Mouse (Mus musculus) monocyte, adult 5-6 weeks (primary cell): ENCODE results near the gene 0610012G03Rik. TPM values are rescaled to one million over a fixed set of nuclear protein-coding genes. Genes with fewer than 3 reads are reported as not detected.
A peak's percentile ranks its signal among the peaks of the same experiment; 100 is the strongest.

Experiments
- ATAC-seq: fragments of 153-309, 156-312 bp; replicated peaks from 2 replicates; pipeline ENCODE4 v1.8.0; 2017; ENCODE audit warnings: mild to moderate bottlenecking; ENCODE audit not compliant: low TSS enrichment, insufficient number of reproducible peaks, severe bottlenecking, poor library complexity, low FRiP score
- total RNA-seq: library from RNA; stranded (forward); fragments of 200-1000, 200-491, 200-594 nt; gene quantifications from 3 replicates; pipeline ENCODE4 v1.2.3, GENCODE M21; 2017

0610012G03Rik gene
- total RNA-seq, 1 experiment from 2014 or later = 6.4 TPM

DNA sequence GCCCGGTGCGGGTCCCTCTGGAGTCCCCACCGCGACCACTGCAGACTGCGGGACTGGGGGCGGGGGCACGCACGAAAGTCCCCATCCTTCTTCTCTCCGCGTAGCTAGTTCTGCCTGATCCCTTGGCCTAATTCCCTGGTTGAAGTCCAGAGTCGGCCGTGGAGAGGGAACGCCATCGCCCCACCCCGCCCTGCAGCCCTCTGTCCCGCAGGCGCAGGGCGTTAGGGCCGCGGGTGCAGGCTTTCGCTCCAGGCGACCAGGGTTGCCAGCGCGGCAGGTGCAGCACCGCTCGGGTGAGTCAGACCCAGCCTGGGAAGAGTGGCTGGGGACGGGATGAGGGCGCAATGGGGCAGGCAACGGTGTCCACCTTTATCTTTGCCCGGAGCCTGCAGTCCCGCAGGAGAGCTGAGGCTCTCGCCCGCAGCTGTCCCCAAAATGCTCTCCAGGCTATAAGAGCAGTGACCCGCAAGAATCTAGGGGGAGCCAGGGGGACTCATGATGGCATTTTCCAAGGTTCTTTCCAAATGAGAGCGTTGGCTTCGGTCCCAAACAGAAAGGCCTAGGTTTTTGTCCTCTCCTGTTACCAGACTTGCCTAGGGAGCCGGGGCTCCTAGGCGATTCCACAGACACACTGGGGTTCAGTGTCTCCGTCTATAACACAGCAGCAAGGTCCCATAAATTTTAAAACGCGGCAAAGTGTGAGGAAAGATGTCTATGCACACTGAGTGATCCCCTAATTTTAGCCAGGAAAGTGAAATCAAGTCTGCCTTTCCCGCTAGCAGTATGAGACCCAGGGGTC lies 14.3 kb downstream of the 0610012G03Rik start, which contains the start of gene Pigz:
Gene Pigz, plus strand, starts transcription at position 101 of the 799 bp plus-strand sequence.
- no peak for ATAC-seq

DNA sequence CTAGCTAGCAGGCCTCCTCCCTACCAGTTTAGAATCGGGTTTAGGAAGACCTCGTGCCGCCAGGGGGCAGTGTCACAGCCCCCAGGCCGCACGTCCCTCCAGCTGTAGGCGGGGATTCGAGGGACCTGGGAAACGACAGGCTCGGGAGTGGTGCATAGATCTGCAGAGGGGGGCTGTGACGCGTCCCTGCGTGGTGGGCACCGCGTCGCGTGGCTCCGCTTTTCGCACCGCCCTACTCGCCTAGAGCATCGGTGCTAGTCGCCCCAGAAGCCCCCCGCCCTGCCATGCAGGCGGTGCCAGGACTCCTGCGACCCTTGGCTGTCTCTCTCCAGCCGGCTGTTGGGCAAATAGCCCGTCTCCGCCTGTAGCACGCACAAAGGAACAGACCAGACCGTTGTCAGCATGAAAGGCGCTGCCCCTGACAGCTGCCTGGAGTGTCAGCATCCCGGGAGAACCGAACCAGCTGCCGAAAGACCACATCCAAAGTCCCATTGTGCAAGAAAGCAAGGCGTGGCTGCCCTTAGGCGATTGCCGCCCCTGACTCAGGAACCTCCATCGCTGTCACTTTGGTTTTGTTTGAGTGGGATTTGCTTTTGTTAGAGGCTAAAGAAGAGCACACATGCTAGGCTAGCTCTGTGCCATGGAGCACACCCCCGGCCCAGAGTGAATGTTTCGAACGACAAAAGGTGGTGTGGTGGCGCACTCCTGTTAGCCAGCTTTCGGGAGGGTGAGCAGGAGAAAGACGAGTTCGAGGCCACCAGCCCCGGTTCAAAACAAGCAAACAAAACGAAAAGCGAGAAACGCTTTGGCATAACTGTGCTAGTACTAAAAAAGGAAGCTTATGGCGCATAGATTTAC lies 15.2 kb downstream of the 0610012G03Rik start:
- ATAC-seq = peak; percentile 73

DNA sequence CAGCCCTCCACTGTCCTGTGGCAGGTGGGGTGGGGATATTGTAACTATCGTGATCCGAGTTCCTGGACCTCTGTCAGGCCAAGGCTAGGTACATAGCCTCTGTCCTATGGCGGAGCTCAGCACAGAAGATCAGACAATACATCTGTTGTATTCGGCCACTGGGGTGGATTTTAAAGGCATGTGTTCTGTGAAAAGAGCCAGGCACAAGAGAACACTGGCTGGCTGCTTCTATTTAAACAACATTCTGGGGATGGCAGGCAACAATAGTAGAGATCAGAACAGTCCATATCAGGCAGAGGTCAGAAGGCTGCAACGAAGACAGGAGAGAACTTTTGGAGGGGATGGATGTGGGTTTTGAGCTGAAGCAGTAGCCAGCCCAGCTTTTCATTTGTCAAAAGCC lies 16.0 kb downstream of the 0610012G03Rik start:
- no peak for ATAC-seq

DNA sequence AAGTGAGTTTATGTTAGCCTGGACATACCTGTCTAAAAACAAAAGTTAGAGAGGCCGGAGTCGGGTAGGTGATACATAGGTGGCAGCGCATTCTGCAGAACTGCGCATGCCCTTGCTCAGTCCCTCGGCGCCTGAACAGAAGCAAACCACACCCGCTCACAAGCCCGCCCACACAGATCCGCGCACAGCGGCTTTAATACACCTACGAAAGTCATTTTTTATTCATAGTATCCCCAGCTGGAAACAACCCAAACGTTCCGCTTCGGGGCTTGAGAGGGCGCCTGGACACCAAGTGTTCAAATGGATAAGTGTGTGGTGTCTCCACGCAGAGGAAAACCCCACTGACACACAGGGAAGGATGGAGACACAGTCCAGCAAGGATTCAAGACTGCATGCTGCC lies 17.0 kb downstream of the 0610012G03Rik start:
- no peak for ATAC-seq

DNA sequence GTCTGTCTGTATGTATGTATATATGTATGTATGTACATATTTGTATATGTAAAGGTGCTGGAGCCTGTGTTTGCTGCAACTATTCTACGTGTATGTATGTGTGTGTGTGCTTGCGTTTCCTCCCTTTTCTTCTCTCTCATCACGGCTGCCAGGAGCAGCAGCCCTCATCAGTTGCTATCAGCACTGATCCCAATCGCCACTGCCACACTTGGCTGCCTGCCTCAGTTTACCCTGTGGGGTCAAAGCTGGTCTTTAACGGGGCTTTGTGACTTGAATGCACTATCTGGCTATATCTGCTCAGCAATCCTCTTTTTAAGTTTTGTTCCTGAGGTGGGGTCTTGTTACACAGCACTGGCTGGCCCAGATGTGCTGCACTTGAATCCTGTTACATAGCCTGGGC lies 20.9 kb downstream of the 0610012G03Rik start:
- ATAC-seq = no peak

DNA sequence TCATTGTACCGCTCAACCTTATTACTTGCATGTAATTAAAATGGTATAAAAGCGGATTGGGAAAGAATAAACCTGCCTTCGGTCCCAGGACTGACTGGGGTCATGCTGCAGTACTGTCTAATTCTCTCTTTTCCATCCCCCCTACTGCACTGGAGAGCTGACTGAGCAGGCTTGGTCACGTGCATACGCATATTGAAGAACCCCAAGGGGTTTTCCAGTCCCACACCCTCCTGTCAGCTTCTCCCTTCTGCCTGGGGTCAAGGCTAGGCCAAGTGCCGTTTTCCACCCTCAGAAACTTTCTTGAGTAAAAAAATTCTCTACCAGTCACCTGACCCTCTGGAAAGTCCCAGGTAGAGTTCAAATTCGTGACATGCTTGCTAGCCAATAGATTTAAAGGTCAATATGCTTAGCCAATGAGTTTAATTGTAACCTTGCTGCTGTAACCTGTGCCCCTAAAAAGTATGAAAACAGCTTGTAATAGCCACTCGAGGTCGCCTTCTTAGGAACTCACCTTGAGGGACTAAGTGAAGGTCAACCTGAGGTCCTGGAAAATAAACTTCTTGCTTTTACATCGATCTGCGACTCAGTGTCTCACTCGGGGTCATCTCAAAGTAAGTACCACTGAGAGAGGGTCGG lies 21.6 kb downstream of the 0610012G03Rik start:
- peak; percentile 40 for ATAC-seq

DNA sequence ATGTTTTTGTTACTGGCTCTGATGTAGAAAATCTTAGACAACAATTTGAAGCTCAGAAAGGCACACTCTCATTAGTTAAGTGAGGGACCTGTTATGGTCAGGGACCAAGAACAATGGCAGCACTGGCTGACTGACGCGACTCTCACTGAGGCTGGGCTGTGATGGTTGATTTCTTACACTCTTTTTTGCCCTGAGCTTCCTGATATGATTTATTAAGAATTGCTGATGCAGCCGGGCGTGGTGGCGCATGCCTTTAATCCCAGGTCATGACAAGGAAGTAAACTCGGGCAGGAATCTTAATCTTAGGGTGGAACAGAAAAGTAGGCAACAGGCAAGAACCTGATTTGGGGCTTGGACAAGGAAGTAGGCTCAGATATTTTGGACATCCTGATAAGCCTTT lies 22.2 kb downstream of the 0610012G03Rik start:
- ATAC-seq = no peak

DNA sequence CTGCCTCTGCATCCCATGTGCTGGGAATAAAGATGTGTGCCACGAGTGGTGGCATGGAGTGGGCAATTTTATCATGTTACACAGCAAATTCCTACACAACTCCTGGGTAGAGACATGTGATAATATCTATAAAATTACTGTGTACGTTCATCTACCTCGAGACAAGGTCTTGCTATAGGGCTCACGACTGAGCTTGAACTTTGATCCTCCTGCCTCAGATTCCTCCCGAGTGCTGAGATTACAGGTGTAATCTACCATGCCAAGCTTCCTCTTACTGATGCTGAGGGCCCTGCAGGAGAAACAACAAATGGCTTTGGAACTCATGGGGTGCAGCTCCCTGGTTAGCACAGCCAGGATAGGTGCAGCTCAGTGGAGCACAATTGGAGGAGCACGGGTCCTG lies 23.9 kb downstream of the 0610012G03Rik start:
- ATAC-seq = no peak

DNA sequence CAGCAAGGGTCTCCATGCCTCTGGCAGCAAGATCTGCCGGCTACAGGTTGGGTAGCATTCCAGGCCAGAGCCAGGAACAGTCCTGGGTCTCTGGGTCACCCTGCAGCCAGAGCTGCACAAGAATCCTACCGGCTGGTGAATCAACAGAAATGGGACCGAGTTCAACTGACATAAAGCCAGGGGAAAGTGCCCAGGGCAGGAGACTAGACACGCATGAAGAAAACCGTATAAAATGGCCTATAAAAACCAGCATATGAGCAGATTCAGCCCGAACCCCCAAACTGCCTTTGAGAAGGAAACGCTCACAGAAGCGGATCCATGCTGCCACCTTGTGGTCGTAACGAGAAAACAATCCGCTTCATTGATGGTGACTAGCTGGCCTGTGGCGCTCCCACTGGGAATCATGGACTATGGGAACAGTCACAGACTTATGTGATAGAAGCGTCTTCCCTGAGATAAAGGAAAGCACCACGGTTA lies 30.0 kb downstream of the 0610012G03Rik start:
- ATAC-seq = peak; percentile 64

DNA sequence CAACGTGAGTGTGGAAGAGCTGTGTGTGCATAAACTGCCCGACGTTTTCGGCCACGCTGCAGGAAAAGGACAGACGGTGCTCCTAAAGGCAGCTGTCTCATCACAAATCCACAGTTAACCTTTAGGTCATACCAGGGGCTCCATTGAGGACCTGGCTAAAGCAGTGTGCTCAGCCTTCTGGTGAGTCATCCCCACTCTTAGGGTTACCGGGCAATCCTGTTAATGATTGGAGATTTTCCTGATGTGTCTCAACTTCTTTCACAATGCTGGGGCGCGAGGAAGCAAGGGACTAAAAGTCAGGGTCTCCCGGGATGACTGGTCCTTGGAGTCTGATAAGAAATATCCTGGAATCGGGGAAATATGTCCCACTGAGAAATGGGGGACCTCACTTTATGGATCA lies 30.5 kb downstream of the 0610012G03Rik start:
- no peak for ATAC-seq

DNA sequence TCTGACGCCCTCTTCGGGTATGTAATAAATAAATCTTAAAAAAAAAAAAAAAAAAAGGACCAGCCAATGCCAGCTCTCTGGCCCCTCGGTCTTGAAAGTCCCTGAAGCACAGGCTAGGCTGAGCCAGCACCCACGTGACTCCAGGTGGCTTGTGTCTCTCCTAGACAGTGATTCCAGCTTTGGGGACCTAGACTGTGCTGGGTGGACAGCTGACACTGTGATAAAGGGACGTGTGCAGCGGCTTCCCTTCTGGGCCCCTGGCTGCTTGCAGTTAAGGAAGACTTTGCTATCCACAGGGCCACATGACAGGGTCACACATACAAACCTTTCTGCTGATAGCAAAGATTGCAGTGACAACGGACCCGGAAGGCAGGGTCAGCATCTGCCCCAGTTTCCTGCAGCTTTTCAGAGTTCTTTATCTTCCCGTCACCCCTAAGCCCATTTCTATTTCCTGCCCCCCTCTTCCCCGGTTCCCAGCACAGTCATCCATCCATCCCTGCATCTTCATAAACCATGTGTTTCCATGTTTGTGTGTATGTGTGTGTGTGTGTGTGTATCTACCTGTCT lies 37.9 kb downstream of the 0610012G03Rik start:
- no peak for ATAC-seq

DNA sequence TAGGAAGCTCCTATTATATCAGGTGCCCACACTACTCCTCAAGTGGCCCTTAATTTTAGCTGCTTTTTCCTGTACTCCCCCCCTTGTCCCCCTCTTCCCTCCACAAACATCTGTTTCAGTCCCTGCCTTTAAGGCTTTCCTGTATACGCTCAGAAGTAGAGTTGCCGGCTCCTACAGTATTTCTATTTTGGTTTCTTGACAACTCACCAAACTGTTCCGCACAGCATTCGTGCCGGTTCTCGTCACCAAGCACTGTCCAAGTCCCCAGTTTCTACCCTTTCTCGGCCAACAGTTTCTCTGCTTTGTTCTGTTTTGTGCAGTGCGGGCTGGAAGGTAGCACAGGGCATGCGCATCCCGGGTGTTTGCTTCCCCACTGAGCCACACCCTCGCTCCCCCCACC lies 39.3 kb downstream of the 0610012G03Rik start:
- no peak for ATAC-seq

DNA sequence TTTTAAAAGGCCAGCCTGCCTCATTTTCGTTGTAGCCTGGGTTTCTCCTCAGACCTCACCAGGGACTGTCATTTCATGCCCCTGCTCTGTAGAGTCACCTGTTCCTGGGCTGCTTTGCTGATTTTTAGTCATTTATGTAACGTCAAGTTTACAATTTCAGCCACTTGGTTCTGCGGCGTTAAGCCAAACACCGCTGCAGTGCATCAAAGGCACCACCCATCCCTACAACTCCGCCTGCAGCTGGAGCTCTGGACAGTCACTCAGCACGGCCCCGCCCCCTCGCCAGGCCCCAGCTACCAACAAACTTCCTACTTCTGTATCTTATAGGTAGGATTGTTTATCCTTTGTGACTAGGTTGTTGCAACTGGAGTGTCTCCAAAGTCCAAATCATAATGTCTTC lies 41.4 kb downstream of the 0610012G03Rik start:
- no peak for ATAC-seq

DNA sequence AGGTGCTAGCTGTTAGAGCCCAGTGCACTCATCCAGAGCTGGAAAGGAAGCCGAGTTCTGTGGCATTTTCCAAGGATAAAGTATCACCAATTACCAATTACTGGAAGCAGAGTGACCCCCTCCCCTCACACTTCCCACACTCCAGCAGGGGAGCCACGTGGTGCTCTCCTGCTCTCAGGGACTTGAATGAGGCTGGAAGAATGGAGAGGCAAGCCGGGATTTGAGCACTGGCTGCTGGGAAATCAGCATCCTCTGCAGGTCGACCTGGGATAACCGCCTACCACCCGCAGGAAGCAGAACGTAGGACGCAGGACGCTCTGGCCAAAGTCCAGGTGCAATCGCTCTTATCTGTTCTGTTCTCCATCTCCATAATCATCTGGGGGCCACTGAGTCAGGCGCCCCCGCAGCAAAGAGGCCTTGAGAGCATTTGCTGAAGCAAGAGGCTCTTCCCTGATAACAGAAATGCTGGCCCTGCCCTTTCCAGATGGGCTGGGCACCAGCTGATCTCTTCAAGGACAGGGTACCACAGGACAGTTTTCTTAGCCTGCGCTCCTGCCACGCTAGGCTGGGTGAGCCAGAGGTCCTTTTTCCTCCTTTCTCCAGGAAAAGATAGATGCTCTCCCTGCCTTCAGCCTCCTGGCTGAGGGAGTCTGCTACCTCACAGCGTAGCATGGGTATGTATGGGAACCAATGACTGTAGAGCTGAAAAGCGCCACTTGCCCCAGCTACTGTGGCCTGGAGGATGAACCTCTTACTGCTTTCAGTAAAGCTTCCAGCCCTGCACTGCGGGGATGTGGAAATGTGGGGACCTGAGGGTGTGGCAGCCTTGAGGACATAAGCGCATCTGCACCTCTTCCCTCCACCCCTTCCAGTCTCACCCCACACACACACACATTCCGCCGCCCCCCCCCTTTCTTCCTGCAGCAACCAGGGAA lies 42.1 kb downstream of the 0610012G03Rik start:
- no peak for ATAC-seq

DNA sequence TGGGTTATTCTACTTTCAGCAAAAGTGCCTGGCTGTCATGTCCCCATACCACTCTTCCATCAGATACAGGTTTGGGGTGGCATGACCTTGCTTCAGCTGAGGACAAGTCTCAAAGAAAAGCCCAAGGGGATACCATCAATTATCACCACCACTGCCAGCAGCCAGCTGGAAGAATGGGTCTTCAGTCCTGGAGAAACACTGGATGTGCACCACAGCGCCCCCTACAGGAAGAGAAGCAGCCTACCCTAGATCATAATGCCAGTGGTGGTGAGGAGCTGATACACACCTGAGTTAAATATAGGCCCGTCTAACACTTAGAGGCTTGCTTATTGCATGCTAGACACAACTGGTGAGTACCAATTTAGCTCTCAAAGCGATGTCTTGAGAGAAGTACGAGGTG lies 43.0 kb downstream of the 0610012G03Rik start:
- no peak for ATAC-seq

DNA sequence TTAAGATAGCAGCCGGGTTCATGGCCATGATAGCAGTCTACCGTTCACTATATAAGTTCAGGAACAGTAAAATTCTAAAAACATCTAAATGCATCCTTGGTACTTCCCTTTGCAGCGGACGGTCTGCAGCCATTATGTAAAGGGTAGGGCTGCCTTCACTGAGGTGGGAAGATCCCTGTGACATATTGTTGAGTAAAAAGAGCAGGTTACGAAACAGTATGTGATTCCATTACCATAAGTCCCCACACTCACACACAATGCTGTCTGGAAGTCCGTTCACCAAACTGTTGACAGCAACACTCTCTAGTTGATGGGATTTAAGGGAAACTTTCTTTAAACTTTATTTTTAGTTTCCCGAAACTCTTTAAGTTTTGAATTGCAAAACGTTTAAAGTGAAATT lies 45.1 kb downstream of the 0610012G03Rik start:
- ATAC-seq = no peak

DNA sequence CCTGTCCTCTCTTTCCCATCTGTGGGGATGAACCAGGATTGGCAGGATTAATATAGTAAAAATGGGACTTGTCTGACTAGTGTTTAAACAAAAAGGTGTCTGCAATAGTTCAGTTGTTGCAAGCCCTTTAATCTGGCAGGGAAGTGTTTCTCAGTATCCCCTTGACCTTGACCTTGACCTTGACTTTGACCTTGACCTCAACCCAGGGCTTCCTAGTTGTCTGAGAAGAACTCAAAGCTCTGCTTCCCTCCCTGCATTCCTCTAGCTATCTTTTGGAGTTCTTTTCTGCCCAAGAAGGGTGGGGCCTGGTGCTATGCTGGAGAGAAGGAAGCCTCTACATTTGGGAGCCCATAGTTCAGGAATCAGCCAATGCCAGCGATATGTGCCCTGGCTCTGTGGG lies 46.4 kb downstream of the 0610012G03Rik start:
- no peak for ATAC-seq
